Mouse (Mus musculus): ENCODE data around the gene Stx18.

GRCm38 (mm10) chr5:37998805-37999204 is 39.7 kb upstream of the Stx18 start:
- TF ChIP-seq POLR2A (IDR thresholded peaks at IDR 0.05; ENCODE audit: extremely low read depth, insufficient read depth, low read length), result no peak
- no peak for TF ChIP-seq CTCF (IDR thresholded peaks at IDR 0.05; ENCODE audit: low read depth, low read length)
